Mouse (Mus musculus) liver, embryonic 13.5 days (tissue): ENCODE measurements around the gene Tas2r130. TPM values are rescaled to one million over a fixed set of nuclear protein-coding genes. Genes with fewer than 3 reads are reported as not detected.
"Not testable (repeated sequence)": the region's sequence is repeated elsewhere in the genome, so short reads cannot be mapped to it uniquely, and the experiment has no call there.

Source experiments
- ATAC-seq: fragments of 200-750 bp; cut with Nextera tagmentation; 2 replicates; pipeline ENCODE4 v1.8.0; 2017; ENCODE audit warnings: low read depth, mild to moderate bottlenecking, moderate number of reproducible peaks, moderate library complexity
- DNase-seq: peaks from one replicate; pipeline ENCODE4 v3.0.0; 2022
- H3K27ac ChIP-seq: fragments of 300-500 bp; sonication (generic); 2 replicates; pipeline ENCODE4 v1.5.1; 2015; ENCODE audit warnings: moderate library complexity, mild to moderate bottlenecking, inconsistent platforms
- H3K27me3 ChIP-seq: fragments of 300-500 bp; sonication (generic); 2 replicates; pipeline ENCODE4 v1.6.1; 2015; ENCODE audit warnings: mild to moderate bottlenecking, inconsistent platforms
- H3K36me3 ChIP-seq: fragments of 300-500 bp; sonication (generic); 2 replicates; pipeline ENCODE4 v1.6.1; 2015; ENCODE audit warnings: mild to moderate bottlenecking, inconsistent platforms
- H3K4me1 ChIP-seq: fragments of 300-500 bp; sonication (generic); replicated peaks from 2 replicates; pipeline ENCODE4 v1.6.1; 2015; ENCODE audit warnings: inconsistent platforms
- H3K4me2 ChIP-seq: fragments of 300-500 bp; sonication (generic); 2 replicates; pipeline ENCODE4 v1.6.1; 2015; ENCODE audit warnings: inconsistent platforms, mild to moderate bottlenecking, moderate library complexity
- H3K4me3 ChIP-seq: fragments of 300-500 bp; sonication (generic); replicated peaks from 2 replicates; pipeline ENCODE4 v1.5.1; 2015; ENCODE audit warnings: mild to moderate bottlenecking, inconsistent platforms
- H3K9ac ChIP-seq: fragments of 300-500 bp; sonication (generic); 2 replicates; pipeline ENCODE4 v1.6.1; 2015; ENCODE audit warnings: mild to moderate bottlenecking, inconsistent platforms
- H3K9me3 ChIP-seq: fragments of 300-500 bp; sonication (generic); replicated peaks from 2 replicates; pipeline ENCODE4 v1.6.1; 2016; ENCODE audit warnings: inconsistent platforms
- WGBS: fragments of 180-500 bp; shearing (Covaris S2); methylation state at CpG from one replicate; pipeline ENCODE4 v1.1.7; 2015; ENCODE audit not compliant: insufficient replicate concordance; 5-methylcytosine and 5-hydroxymethylcytosine counted together
- polyA plus RNA-seq: library from polyadenylated mRNA; unstranded; fragments of >200 nt; fragmentation: Nextera tagmentation; extraction: Ambion mirVana; gene quantifications from 2 replicates; pipeline ENCODE4 v1.2.1, GENCODE M21; 2015

Gene Tas2r130
- polyA plus RNA-seq = not detected in 2 replicates

DNA sequence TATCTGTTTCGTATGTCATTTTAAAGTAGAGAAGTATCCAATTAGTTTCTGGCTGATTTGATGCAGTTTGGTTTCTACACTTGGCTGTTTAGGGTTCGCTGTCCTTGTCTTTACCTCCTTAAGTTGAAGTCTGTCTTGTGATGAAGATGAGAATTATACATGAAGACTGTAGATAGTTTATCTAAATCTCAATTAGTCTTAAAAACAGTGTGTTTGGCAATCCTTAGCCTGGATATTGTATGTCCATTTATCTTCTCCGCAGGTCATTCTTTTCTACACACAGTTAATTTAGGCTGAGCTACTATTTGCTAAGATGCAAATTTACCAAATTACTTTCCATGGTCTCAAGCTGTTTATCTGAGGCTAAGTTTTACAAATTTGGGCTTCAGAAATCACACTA lies at the start of gene Tas2r130:
Gene Tas2r130 (minus strand): TSS at position 101 of the 400 bp plus-strand sequence.
- DNase-seq = no peak
- no peak within 1 kb of the TSS for H3K4me3 ChIP-seq
- H3K4me1 ChIP-seq = no peaks in the 10 kb centered on the region
- no peak within 1 kb of the TSS for H3K9ac ChIP-seq
- no peaks in the 10 kb centered on the region for H3K36me3 ChIP-seq
- 46% methylated on average over 3 of the region's 3 CpGs for WGBS
- 0 out of 2 replicates have a peak, but pooled peaks cover 2% of the 10 kb centered on the region for H3K9me3 ChIP-seq
- ATAC-seq = no peak
- H3K27ac ChIP-seq = no peak within 1 kb of the TSS
- no peaks in the 10 kb centered on the region for H3K27me3 ChIP-seq
- no peak within 1 kb of the TSS for H3K4me2 ChIP-seq

DNA sequence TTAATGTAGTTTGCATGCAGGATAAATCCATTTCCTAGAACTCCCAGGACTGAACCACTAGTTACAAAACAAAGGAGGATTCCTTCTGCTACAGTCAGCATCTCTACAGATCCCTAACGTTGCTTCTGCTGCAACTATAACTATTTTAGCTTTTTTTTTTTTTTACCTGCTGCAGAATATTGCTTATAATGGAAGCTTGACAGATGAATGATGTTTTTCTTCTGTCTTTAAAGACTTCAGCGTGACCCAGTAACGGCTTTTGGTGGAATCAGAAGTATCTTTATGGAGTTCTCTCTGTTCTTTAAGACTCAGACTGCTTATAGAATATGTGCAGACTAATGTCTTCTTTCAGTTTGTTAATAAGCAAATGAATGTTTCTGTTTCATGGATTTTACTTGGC lies 48.1 kb upstream of the Tas2r130 start, which contains the start of gene Tas2r106:
Gene Tas2r106 (minus strand): TSS at position 101 of the 400 bp plus-strand sequence.
- Histone ChIP-seq H3K4me3 (no peak within 1 kb of the TSS), H3K4me2 (no peak within 1 kb of the TSS), H3K27ac (no peak within 1 kb of the TSS), H3K4me1 (no peaks in the 10 kb centered on the region), H3K9ac (no peak within 1 kb of the TSS), H3K27me3 (no peaks in the 10 kb centered on the region), H3K9me3 (0 out of 2 replicates have a peak, but pooled peaks cover 4% of the 10 kb centered on the region), H3K36me3 (no peaks in the 10 kb centered on the region)
- ATAC-seq (no peak), DNase-seq (no peak)
- 54% methylated on average over 3 of the region's 3 CpGs for WGBS

DNA sequence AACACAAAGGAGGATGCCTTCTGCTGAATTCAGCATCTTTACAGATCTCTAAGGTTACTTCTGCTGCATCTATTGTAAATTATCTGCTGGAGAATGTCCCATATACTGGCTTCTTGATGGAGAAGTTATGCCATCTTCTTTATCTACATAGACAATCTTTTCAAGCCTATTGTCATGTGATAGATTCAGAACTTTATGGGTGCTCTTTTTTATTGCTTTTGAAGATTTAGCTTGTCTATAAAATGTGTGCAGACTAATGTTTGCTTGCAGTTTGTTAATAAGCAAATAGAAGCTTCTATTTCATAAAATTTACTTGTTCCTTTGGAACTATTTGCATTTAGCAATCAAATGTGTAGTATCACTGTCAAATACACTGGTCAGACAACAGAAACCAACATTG lies 29.3 kb upstream of the Tas2r130 start, which contains the start of gene Tas2r107:
Gene Tas2r107 (minus strand): TSS at position 101 of the 400 bp plus-strand sequence.
- H3K4me2 ChIP-seq = no peak within 1 kb of the TSS
- ATAC-seq (no peak), DNase-seq (no peak)
- no peaks in the 10 kb centered on the region for H3K4me1 ChIP-seq
- H3K27me3 ChIP-seq = no peaks in the 10 kb centered on the region
- H3K4me3 ChIP-seq = no peak within 1 kb of the TSS
- H3K27ac ChIP-seq = no peak within 1 kb of the TSS
- H3K9ac ChIP-seq = no peak within 1 kb of the TSS
- no peaks in the 10 kb centered on the region for H3K36me3 ChIP-seq
- 0 out of 2 replicates have a peak, but pooled peaks cover 3% of the 10 kb centered on the region for H3K9me3 ChIP-seq

DNA sequence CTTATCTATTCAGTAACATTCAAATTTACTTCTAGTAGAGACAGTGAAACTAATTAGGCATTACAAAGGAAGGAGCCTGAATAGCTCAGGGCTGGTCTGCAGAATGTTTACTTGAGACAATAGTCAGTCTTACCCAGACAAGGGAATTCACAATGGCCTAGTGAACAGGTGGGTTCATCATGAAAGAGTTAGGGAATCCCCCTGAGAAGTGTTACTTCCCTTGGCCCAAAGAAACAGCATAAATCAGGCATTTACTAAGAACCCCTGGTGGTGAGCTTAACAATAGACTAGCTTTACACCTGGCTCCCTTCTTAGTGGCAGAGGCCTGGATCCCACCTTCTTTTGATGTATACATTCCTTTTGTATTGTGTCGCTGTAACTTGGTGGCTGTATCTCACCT lies 20.8 kb downstream of the Tas2r130 start:
- WGBS = 71% methylated on average over 1 of the region's 1 CpGs
- not testable (repeated sequence) for DNase-seq, H3K27me3 ChIP-seq, ATAC-seq, H3K9ac ChIP-seq, H3K4me3 ChIP-seq, H3K27ac ChIP-seq, H3K4me1 ChIP-seq, H3K9me3 ChIP-seq, H3K4me2 ChIP-seq, H3K36me3 ChIP-seq

DNA sequence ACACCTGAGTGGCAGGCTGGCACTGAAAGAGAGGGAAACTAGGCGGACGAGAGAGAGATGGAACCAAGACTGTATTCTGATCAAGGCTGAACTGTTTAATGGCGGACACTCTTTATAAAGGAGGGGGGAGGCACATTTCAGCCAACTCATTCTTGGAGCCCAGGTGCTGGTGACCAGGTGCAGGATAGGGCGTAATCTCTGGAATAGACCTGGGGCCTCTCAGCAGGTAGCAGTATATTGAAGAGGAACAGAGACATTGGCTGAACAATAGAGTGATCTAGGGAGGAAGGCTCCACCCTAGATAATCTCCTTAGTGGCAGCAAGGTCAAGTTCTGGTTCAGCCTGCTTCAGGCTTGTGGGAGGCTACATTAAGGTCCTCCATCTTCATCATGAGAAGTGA lies 25.9 kb downstream of the Tas2r130 start:
- Histone ChIP-seq H3K27ac (no peak overlapping the region), H3K9ac (no peak overlapping the region), H3K36me3 (no peaks in the 10 kb centered on the region), H3K4me1 (no peaks in the 10 kb centered on the region), H3K27me3 (no peaks in the 10 kb centered on the region), H3K9me3 (peaks cover 10% of the 10 kb centered on the region; the same call in 1 of the 2 replicates), H3K4me3 (no peak overlapping the region), H3K4me2 (no peak overlapping the region)
- DNase-seq (no peak), ATAC-seq (no peak)
- WGBS = 72% methylated on average over 4 of the region's 4 CpGs

Other genes starting within 250 kb of the Tas2r130 start
- gene Ybx3, start 242.4 kb downstream of the Tas2r130 start, polyA plus RNA-seq = 80.6 and 81.3 TPM in 2 replicates
- gene 5430401F13Rik, start 144.5 kb downstream of the Tas2r130 start, polyA plus RNA-seq = not detected in 2 replicates
- gene Gm6619, start 144.5 kb downstream of the Tas2r130 start, polyA plus RNA-seq = not detected in 2 replicates
- gene Tas2r107, start 29.2 kb upstream of the Tas2r130 start, polyA plus RNA-seq = not detected in 2 replicates
- not detected in 2 replicates for gene Tas2r106, start 48.0 kb upstream of the Tas2r130 start, polyA plus RNA-seq
- not detected in 2 replicates for gene Tas2r104, start 54.8 kb upstream of the Tas2r130 start, polyA plus RNA-seq
- gene Tas2r105, start 56.6 kb upstream of the Tas2r130 start, polyA plus RNA-seq = not detected in 2 replicates
- not detected in 2 replicates for gene Tas2r114, start 59.2 kb upstream of the Tas2r130 start, polyA plus RNA-seq